Mouse (Mus musculus): ENCODE measurements around the gene Rcan3. TPM values are rescaled to one million over a fixed set of nuclear protein-coding genes. Genes with fewer than 3 reads are reported as not detected.

Gene Rcan3
- polyA plus RNA-seq, 1 experiment from 2014 or later = 10.3 TPM

MicroRNAs encoded within 50 kb of the gene (microRNA counts, 519-probe panel; counts per million panel counts)
- not detected for microRNA mmu-miR-700

Small RNA genes within 50 kb of the gene (microRNA-seq; reads per million reads assigned to microRNA genes)
- 292 reads per million, percentile 66 among the genes with 10 or more reads in this experiment for gene Mir700

Other genes starting within 250 kb of the Rcan3 start
- 291 and 300 TPM in 2 replicates for gene Clic4, start 161.0 kb downstream of the Rcan3 start, polyA plus RNA-seq (2016; fragmentation: Nextera tagmentation; extraction: Ambion mirVana)
- gene Srrm1, start 80.5 kb downstream of the Rcan3 start, polyA plus RNA-seq (2016; fragmentation: Nextera tagmentation; extraction: Ambion mirVana) = 170 and 178 TPM in 2 replicates
- 0.37 and 0.63 TPM in 2 replicates for gene Ncmap, start 35.6 kb downstream of the Rcan3 start, polyA plus RNA-seq (2016; fragmentation: Nextera tagmentation; extraction: Ambion mirVana)
- gene Stpg1, start 60.9 kb upstream of the Rcan3 start, polyA plus RNA-seq (2016; fragmentation: Nextera tagmentation; extraction: Ambion mirVana) = 0.31 and 0.47 TPM in 2 replicates
- gene Nipal3, start 61.2 kb upstream of the Rcan3 start, polyA plus RNA-seq (2016; fragmentation: Nextera tagmentation; extraction: Ambion mirVana) = 4.0 and 4.2 TPM in 2 replicates
- gene Grhl3, start 139.8 kb upstream of the Rcan3 start, polyA plus RNA-seq (2016; fragmentation: Nextera tagmentation; extraction: Ambion mirVana) = 6.0 and 6.8 TPM in 2 replicates

All from heart, embryonic 12.5 days (tissue).